Mouse (Mus musculus) cerebellum, adult 2 months (tissue): Measurements from ENCODE around the gene Fhad1.

Source experiments
- CTCF ChIP-seq: fragments of 200-500 bp; IDR thresholded peaks from 2 replicates; pipeline ENCODE4 v1.5.1; 2011; ENCODE audit warnings: low read depth, mild to moderate bottlenecking, control low read depth, low read length, moderate library complexity, borderline replicate concordance; ENCODE audit not compliant: insufficient read depth
- POLR2A ChIP-seq: fragments of 200-500 bp; IDR thresholded peaks from 2 replicates; pipeline ENCODE4 v1.6.1; 2011; ENCODE audit warnings: low read length, control low read depth, borderline replicate concordance; ENCODE audit not compliant: insufficient read depth

DNA sequence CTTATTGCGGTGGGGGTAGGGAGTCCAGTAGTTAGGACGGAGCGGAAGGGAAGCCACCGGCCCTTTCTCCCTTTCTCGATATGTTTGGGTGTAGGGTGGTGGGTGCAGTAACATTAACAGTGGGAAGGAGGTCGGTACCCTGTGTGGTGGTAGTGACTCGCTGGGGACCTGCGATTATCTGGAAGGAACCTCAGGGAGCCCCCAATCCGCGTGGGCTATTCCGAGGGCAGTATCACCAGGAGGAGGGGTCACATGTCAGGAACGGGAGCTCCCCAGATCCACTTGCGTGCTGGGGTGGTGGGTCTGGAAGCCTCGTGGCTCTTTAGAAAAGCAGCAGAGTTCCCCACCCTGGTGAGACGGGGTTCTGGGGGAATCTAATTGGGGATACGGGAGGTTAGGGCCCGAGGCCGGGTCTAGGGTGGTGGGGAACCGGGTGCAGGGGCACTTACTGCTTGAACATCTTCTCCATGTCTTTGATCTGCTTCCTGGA lies 140.7 kb downstream of the Fhad1 start:
- no peak for TF ChIP-seq CTCF
- TF ChIP-seq POLR2A, result no peak
